Mouse (Mus musculus): ENCODE results near the gene Shank2.

Gene Shank2

DNA sequence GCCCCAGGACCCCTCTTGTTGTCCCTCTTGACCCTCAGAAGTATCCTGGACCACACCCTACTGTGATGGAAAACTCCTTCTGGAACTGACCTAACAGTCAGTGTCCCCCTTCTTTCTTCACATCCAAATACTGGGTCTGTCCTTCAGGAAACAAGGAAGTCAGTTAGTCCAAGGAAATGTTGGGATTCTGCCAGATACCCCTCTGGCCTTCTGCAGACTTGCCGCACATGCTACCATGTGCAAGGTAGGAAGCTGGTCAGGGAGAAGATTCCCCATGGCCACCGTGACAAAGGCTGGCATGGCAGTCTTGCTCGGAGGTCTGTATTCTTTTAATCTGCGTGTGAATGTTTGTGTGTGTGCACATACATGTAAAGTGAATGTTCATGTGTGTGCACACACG lies 337.0 kb downstream of the Shank2 start:
- 94% methylated on average over 5 of the region's 5 CpGs for WGBS

DNA sequence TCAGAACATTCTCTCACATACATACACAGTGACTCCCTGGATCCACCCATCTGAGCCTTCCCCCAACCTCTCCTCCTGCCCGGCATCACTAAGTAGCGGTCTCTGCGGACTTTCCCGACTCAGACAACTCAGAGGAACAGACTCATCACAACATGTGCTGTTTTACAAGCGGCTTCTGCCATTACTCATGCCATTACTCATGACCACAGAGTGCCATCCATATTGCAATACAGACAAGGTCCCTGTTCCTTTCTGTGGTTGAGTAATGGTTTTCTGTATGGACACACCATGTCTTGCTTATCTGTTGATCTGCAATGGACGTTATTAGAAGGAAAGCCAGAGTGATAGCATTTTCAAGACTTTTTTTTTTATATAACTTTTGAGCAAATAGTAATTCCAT lies 338.6 kb downstream of the Shank2 start:
- 63% methylated on average over 6 of the region's 6 CpGs for WGBS

DNA sequence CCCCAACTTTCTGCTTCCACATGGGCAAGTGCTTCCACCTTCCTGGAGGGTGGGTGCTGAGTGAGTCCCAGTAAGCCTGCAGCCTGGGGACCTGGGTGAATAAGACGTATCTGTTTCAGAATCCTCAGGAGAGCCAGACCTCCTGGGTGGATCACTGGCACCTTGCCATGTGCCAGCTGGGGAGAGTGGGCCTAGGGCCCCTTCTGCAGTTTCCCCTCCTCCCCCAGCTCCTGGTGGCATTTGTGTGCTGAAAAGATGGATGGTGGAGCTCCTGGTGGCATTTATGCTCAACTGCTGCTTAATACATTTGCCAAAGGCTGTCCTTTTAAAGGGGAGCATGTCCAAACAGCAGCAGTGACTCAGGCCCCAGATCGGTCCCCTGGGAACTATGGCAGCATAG lies 364.4 kb downstream of the Shank2 start:
- WGBS: 44% methylated on average over 2 of the region's 2 CpGs

DNA sequence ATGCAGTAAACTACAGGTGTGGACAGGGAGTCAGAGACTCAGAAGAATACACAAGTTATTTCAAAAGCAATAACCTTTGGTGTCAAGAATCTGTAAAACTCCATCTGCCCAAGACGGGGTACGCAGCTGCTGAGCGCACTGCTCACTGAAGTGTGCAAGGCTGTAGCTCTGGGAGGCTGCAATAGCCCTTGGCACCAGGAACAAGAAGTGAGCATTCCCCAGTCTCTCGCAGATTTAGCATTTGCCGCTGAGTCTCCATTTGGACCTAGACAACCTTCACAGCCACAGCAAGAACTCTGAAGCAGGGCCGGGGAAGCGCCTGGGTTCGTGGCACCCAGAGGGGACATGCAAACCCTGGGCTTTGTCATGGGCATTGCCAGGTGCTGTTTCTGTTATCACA lies 371.3 kb downstream of the Shank2 start:
- WGBS: 87% methylated on average over 8 of the region's 8 CpGs

DNA sequence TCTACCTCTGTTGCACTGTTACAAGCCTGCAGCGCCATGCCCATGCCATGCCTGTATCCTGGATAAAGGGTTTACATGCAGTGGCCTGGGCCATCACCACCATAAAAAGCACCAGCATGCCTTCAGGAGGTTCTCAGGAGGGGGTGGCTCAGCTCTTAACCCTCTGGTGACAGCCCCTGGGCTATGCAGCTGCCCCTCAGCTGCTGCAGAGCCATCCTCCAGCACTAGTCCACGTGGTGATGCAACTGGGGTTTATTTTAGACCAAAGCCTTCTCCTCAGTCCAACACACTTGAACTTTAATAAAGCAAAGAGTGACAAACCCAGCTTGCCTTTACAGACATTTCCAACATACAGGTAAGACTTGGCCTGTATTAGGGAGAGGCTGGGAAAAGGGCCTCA lies 373.8 kb downstream of the Shank2 start:
- WGBS: 67% methylated on average over 2 of the region's 2 CpGs

DNA sequence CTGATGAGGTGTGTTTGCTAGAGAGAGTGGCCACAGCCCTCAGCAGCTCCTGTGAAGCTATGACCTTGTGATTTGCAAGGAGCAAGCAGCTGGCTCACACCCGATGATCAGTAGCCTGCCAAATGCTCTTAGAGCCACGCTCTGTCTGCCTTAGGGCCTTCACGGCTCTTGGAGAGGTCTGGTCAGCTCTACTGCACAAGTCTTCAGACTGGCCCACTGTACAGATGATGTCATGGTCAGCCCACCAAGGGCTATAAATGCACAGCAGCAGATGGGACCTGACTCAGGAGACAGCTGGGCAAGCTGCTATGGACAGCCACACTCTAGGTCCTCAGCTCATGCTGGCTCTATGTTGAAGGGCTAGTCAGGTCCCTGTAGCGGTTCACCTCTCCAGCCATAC lies 376.5 kb downstream of the Shank2 start:
- 58% methylated on average over 4 of the region's 4 CpGs for WGBS

DNA sequence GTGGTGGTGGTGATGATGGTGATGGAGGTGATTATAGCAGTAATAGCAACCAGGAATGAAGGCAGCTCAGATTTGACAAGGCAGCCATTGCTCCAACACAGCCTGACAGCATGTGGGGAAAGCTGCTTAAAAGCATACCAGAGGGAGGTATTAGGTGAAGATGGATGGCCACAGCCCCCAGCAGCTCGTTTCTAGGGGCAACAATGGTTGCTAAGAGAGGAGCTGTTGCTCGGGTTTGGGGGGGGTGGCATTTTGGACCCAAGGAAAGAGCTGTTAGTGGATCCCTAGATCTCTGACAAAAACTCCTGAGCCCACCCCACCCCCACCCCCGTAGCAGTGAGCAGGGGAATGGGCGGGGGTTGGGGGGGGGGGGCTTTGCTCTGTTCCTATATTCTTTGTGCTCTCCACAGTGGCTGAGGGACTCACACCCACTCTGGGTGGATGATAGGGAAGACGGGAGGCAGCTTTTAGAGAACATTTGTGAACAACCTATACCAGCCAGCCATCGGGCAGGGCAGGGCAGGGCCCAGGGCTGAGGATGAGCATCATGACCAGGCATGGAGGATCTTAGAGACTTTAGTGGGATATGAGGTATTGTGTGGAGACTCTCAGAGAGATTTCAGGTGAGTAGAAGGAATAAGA lies 377.6 kb downstream of the Shank2 start:
- 37% methylated on average over 6 of the region's 6 CpGs for WGBS

DNA sequence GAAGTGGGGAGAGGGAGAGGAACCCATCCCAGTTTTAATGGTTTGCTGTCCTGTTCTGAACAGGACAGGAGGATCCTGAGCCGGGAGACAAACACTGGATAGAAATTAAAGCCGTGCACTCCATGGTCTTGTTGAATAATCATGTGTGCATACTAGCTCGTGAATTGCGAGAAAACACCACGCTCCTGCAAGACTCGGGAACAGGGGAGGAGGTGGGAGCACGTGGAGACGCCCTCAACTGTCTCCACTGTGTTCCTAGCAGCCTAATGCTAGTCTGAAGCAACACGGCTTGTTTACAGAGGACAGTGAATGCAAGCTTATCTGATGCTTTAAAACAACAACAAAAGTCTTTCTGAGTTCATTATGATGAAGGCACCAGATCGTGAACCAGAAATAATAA lies 379.9 kb downstream of the Shank2 start:
- 32% methylated on average over 10 of the region's 10 CpGs for WGBS

DNA sequence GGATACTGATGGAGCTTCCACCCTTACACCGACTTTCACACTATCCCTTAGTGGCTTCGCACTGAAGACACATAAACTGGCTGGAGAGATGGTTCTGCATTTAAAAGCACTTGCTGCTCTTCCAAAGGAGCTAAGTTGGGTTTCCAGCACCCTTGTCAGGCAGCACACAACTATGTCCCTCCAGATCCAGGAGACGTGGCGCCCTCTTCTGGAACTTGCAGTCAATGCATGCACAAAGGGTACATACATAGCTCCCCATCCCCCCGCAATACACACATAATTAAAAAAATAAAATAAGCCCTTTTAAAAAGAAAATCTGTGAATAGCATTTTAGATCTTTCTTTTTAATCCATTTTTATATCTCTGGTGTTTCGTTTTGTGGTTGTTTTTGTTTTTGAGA lies 385.8 kb downstream of the Shank2 start:
- 92% methylated on average over 6 of the region's 6 CpGs for WGBS

DNA sequence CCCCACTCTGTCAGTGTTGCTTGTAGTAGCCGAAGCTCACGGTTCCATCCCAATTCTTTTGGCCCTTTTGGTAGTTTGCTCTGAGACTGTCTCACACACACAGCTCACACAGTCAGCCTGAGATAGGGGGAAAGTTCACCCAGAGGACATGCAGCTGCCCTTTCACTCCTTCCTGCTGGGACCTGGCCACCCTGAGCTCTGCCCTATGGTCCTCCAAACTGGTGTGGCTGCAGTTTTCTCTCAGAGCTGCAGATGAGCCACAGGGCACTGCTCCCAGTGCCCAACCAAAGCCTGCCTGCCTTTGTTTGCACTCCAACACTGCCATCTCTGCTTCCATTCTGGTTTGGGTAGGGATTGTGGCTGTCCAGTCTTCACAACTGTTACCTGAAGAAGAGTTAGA lies 388.0 kb downstream of the Shank2 start:
- WGBS: 67% methylated on average over 2 of the region's 2 CpGs

DNA sequence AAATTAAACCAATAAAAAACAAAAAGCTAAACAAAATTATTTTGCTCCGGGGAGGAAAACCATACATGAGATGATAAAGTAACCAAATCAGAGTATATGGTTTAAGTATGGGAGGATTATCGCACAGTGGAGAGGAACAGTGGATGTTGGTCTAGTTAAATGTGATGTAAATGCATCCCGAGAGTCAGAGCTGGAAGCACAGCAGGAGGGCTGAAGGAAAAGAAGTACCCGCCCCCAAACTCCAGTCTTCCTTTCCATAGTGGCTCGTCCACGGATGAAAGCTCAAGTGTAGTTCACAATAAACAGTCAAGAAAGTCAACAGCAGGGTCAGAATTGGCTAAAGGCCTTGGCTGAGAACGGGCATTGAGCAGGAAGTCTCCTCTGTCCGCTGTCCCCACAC lies 388.9 kb downstream of the Shank2 start:
- WGBS: 56% methylated on average over 8 of the region's 8 CpGs

DNA sequence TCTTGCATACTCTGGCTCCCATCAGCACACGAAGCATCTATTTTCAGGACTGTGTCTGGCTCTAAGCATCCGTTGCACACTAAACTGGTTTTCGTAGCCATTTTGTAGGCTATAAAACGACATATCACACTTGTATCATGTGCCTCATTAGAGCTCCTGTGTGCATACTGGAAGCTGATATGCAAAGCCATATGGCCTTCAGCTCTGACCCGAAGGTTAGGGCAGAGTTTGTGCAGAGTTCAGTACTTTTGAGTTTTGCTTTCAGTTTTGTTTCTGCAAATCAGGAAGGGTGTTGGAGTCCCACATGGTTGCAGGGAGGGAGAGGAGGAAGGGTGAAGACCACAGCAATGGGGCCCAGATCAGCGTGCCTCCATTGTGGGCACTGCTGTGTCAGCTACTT lies 390.0 kb downstream of the Shank2 start:
- 51% methylated on average over 6 of the region's 6 CpGs for WGBS

DNA sequence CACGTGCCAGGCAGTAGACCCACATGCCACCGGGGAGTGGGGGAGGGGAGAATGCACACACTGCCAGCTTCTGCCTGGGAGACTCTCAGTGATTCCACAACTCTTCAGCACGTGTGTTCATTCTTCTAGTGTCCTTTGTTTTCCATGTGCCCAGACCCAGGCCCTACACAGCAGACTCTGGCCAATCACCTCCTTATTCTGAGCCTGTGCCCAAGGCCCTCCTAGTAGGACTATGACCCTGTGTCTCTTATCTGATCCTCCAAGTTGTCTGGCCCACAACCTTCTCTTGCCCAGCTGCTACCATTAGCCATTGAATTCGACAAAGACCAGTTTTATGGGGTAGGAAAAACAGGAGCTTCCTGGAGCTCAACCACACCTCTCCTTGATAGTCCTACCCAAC lies 400.8 kb downstream of the Shank2 start:
- 49% methylated on average over 4 of the region's 4 CpGs for WGBS

DNA sequence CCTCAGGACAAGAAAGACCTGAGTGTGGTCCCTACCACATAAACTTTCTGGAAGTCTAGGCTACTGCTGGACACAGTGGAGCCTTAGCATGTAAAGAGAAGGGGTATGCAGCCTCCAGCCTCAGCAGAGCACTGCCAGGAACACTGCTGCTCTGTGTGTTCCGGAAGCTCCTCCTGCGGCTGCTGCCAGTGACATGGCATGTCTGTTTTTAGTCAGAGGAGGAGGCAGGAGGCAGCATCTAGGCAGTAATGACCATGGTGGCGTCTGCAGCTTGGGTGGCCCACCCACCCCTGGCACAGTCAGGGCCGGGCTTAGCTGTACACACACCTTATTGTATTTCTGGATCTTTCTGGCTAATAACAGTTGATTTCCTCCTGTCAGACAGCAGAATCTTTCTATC lies 405.9 kb downstream of the Shank2 start:
- WGBS: 26% methylated on average over 4 of the region's 4 CpGs

DNA sequence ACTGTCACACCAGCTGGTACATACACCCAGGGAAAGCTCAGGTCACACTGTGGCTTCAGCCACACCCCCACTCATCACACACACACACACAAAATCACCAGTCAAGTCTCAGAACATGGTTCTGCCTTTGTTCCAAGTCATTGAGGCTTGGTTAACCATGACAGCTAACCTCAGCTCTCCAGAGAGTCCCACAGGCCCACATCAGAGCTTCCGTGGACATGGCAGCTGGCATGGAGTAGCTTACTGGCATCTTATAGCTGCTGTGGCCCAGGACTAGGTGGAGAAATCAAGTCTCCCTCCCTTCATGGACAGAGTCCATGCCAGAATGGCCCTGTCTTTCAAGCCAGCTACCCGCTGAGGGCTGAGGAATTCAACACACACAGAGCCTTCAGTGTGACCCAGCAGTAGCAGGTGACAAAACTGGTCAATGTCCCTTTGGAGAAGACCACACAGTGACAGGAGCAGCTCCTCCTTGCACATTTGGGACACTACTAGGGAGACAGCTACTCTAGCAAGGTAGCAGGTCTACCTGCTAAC lies 406.8 kb downstream of the Shank2 start:
- 66% methylated on average over 2 of the region's 2 CpGs for WGBS

DNA sequence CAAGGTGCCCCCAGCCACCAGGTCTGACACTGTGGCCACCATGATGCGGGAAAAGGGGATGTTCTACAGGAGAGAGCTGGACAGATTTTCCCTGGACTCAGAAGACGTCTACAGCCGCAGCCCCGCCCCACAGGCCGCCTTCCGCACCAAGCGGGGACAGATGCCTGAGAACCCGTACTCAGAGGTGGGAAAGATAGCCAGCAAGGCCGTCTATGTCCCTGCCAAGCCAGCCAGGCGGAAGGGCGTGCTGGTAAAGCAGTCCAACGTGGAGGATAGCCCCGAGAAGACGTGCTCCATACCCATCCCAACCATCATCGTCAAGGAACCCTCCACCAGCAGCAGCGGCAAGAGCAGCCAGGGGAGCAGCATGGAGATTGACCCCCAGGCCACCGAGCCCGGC lies 408.0 kb downstream of the Shank2 start:
- 82% methylated on average over 18 of the region's 18 CpGs for WGBS

DNA sequence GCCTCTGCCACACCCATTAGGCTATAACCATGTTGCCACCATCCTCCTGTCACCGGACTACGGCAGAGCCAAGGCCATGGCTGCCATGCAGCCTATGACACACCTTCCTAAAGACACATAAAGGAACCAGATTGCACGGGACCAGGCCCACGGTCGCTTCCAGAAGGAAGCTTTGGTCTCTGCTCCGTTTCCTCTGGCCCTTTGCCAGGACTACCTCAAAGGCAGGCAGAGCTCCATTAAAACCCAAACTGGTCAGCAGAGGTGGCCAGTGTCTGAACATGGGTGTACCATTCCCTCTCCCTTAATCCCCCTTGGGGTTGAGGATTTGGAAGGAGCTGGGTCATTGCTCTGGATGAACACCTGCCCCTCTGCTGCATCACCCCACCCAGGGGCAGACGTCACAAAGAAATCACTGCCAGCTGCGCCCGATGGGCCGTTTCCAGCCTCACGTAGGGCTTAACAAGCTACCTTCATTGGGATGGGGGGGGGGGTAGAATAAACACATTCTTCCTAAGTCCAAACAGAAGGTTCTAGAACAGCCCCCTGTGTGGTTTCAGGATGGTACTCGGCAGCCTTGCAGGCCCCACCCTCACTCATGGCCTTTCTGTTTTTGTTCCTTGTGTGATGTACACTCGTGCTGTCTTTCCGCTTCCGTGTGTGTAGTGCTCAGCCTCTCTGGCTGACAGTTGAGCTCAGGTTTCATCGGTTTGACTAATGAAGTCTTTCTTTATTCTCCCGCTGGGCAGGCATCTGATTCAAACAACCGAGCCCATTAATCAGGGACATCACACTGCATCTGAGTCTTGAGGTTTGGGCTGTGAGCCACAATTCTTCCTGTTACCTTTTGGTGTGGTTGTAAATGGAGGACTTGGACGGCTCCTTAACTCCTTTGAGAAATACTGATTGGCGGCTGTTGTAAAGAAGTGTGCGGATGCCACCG lies 410.5 kb downstream of the Shank2 start:
- WGBS: 41% methylated on average over 22 of the region's 22 CpGs

DNA sequence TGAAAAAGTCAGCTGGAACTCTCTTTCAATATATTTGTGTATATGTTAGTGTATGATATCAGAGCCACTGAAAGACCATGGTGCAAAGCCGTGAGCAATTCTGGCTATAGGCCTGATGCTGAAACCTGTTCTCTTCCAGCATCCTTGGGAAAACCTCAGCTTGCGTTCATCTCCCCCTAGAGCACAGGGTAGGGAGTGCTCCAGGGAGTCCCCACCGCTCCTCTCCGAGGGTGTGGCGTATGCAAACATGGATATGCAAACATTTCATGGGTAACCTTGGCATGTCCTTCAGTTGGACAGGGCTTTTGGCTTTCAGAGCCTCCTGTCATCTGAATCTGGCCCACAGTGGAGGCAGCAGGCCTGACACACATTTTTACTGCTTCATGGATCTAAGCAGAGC lies 412.9 kb downstream of the Shank2 start:
- WGBS: 39% methylated on average over 5 of the region's 5 CpGs

DNA sequence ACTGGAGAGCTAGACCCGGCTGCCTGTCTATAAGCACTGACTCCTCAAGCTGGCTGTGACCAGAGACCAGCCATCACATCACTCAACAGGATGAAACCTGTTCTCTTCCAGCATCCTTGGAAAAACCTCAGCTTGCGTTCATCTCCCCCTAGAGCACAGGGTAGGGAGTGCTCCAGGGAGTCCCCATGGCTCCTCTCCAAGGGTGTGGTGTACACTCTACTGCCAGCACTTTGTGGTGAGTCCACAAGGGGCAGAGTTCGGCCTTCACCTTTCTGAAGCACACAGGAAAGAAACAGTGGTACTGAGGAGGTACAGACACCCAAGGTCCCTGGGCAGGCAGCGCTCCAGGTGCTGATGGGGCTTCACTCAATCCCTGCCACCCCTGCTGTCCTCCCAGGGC lies 414.1 kb downstream of the Shank2 start:
- WGBS: 62% methylated on average over 4 of the region's 4 CpGs

DNA sequence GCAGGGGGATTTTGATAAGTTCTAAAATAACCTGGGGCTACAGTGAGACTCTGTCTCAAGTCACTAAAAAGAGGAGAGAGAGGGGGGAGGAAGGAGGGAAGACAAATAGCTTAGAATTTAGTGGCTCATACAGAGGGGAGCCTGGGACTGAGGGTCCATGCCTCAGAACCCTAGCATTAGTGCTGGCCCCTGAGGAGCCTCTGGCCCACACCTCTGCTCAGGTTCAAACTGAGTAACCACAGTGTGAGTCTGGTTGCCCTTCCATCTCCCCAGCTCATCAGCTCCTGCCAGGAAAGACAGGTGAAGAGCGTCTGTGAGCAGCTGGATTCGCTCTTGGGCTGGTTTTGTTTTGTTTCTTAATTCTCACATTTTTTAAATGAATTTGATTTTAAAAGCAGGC lies 415.5 kb downstream of the Shank2 start:
- 25% methylated on average over 2 of the region's 2 CpGs for WGBS

DNA sequence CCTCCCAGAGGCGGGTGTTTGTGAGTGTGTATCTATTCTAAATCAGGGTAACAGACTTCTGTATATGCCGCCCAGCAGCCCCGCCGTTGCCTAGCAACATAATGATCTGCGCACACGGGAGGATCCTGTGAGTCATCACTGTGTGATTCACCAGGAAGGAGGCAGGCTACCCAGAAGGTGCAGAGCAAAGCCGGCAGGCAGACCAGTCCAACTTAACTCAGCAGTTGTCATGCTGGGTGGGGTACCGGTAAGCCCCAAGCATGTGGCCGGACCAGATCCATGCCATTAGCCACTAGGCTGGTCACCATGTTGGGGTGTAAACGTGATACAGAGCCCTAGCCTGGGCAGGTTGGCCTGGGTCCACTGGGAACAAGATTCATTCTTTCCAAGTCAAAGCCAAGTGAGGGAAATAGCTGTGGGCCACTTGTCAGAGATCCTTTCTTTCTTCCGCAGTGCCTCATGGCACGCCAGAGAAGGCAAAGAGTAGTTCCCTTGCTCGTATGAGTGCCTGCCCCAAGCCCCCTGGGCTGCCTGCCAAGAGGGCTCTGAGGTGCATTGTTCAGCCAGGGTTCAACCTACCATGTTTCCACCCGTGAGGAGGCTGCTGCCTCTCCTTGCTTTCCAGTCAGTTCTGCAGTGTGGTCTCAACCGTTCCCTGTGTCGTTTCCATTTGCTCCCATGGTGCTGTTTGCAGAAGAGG lies 416.1 kb downstream of the Shank2 start:
- 8% methylated on average over 16 of the region's 16 CpGs for WGBS

DNA sequence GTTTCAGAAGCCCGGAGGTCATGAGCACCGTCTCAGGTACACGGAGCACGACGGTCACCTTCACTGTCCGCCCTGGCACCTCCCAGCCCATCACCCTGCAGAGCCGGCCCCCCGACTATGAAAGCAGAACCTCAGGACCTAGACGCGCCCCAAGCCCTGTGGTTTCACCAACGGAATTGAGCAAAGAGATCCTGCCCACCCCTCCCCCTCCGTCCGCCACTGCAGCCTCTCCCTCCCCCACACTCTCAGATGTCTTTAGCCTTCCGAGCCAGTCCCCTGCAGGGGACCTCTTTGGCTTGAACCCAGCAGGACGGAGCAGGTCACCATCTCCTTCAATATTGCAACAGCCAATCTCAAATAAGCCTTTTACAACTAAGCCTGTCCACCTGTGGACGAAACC lies 418.8 kb downstream of the Shank2 start:
- 44% methylated on average over 16 of the region's 16 CpGs for WGBS

Data from cerebral cortex, adult 2 months (tissue).